Mouse (Mus musculus): ENCODE measurements around the gene Aipl1. TPM values are rescaled to one million over a fixed set of nuclear protein-coding genes. Genes with fewer than 3 reads are reported as not detected.
A peak's percentile ranks its signal among the peaks of the same experiment; 100 is the strongest.
"Not testable (repeated sequence)": the region's sequence is repeated elsewhere in the genome, so short reads cannot be mapped to it uniquely, and the experiment has no call there.

Aipl1 gene
- polyA plus RNA-seq, 1 experiment from 2014 or later: 0.59 TPM

DNA sequence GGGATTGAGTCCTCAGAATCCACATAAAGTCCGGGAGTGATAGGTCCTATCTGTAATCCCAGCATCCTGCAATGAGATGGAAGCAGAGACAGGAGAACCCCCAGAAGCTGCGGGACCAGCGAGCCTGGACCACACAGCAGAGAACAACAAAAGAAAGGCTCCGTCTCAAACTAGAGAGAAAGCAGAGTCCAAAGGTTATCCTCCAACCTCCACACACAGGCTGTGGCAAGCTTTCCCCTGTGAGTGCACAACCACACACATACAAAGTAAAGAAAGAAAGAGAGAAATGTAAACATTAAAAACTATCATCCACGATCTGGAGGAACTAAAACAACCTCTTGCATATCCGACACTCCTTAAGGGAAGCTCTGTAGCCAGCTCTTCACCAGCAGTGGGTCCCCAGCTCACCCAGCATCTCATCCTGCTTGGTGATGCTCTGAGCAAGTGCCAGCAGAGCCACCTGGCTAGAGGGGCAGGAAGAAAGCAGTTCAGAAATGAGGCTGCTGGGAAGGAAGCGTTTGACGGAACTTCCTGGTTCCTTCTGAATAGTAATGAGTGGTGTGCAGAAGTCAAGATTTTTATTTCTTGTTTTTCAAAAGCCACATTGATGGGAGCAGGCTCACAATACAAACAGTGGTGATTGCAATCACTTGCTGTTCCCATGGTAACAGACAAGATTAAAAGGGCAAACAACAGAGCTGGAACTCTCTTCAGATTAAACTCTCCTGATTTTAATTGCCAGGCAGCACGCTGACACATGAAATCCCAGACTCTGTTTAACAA, 26.2 kb downstream of the Aipl1 start:
- H3K9me3 ChIP-seq: no peaks in the 10 kb centered on the region
- H3K36me3 ChIP-seq: no peaks in the 10 kb centered on the region
- H3K4me2 ChIP-seq: peak overlapping the region; percentile 21
- H3K9ac ChIP-seq: no peak overlapping the region
- H3K4me3 ChIP-seq: no peak overlapping the region
- WGBS: 49% methylated on average over 9 of the region's 9 CpGs
- H3K4me1 ChIP-seq: peaks cover 27% of the 10 kb centered on the region
- H3K27ac ChIP-seq: peak overlapping the region; percentile 12; the same call in 1 of the 2 replicates
- ATAC-seq (ENCODE audit: insufficient number of reproducible peaks, insufficient read depth, low FRiP score, low TSS enrichment, low read depth): no peak
- H3K27me3 ChIP-seq: no peaks in the 10 kb centered on the region

DNA sequence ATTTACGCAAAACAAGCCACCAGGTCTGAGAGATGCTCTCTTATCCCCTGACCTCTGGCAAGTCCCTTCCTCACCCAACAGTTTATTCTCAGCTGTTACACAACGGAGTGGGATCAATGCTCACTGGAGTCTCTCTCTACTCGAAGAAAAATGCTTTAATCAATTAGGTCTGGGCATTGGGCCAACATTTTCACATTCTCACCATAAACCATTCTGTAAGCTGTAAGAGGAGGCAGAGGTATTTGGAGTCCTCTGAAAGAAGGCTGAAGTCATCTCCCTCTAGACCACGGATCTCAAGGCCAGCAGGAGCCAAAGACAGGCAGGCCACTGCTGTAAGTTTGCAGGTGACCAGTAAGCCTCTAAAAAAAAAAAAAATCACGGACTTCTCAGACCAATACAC, 26.9 kb downstream of the Aipl1 start:
- 27% methylated on average over 5 of the region's 5 CpGs for WGBS
- Histone ChIP-seq H3K4me2 (no peak overlapping the region), H3K27ac (no peak overlapping the region), H3K36me3 (no peaks in the 10 kb centered on the region), H3K27me3 (no peaks in the 10 kb centered on the region), H3K9me3 (no peaks in the 10 kb centered on the region), H3K4me1 (peaks cover 27% of the 10 kb centered on the region), H3K9ac (no peak overlapping the region), H3K4me3 (no peak overlapping the region)
- ATAC-seq (ENCODE audit: insufficient number of reproducible peaks, insufficient read depth, low FRiP score, low TSS enrichment, low read depth): no peak

- H3K4me2 ChIP-seq: no peak overlapping the region
- no peak for ATAC-seq (ENCODE audit: insufficient number of reproducible peaks, insufficient read depth, low FRiP score, low TSS enrichment, low read depth)
- H3K36me3 ChIP-seq: no peaks in the 10 kb centered on the region
- H3K9ac ChIP-seq: no peak overlapping the region
- no peak overlapping the region for H3K4me3 ChIP-seq
- no peaks in the 10 kb centered on the region for H3K9me3 ChIP-seq
- H3K27ac ChIP-seq: no peak overlapping the region
- peaks cover 12% of the 10 kb centered on the region for H3K4me1 ChIP-seq
- WGBS: 87% methylated on average over 6 of the region's 6 CpGs
- no peaks in the 10 kb centered on the region for H3K27me3 ChIP-seq
Observed at GRCm38 (mm10) chr11:72005547-72005946, 31.8 kb downstream of the Aipl1 start.

DNA sequence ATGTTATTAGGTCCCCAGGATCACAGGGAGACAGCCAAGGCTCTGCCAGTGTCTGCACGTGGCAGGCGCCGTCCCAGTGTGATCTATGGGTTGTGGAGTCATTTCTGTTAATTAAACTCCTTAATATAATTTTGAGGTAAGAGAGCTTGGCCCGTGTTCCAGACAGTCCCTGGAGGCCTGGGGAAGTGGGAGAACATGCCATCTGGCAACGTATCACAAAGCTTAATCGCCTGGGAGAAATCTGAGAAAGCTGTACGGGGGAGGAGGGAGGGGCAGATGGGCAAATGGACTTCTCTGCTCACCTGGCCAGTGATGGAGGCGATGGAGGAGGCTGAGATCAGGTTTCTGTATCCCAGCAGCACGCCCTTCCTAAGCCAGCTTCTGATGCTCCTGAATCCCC, 34.1 kb downstream of the Aipl1 start:
- ATAC-seq (ENCODE audit: insufficient number of reproducible peaks, insufficient read depth, low FRiP score, low TSS enrichment, low read depth): no peak

GRCm38 (mm10) chr11:72002138-72002853, 35.0 kb downstream of the Aipl1 start:
- WGBS: 46% methylated on average over 13 of the region's 13 CpGs
- Histone ChIP-seq H3K4me3 (no peak overlapping the region), H3K9me3 (no peaks in the 10 kb centered on the region), H3K4me2 (no peak overlapping the region), H3K4me1 (peaks cover 7% of the 10 kb centered on the region; the same call in 1 of the 2 replicates), H3K27ac (no peak overlapping the region), H3K27me3 (peaks cover under 1% of the 10 kb centered on the region; the same call in 1 of the 2 replicates), H3K9ac (no peak overlapping the region), H3K36me3 (no peaks in the 10 kb centered on the region)
- ATAC-seq (ENCODE audit: insufficient number of reproducible peaks, insufficient read depth, low FRiP score, low TSS enrichment, low read depth): no peak

More for the DNA sequence above, 34.1 kb downstream of the Aipl1 start:
- Histone ChIP-seq H3K27ac (no peak overlapping the region), H3K4me3 (no peak overlapping the region), H3K4me2 (no peak overlapping the region), H3K9me3 (no peaks in the 10 kb centered on the region), H3K27me3 (no peaks in the 10 kb centered on the region), H3K4me1 (peaks cover 7% of the 10 kb centered on the region; the same call in 1 of the 2 replicates), H3K36me3 (no peaks in the 10 kb centered on the region), H3K9ac (no peak overlapping the region)
- 31% methylated on average over 9 of the region's 9 CpGs for WGBS

DNA sequence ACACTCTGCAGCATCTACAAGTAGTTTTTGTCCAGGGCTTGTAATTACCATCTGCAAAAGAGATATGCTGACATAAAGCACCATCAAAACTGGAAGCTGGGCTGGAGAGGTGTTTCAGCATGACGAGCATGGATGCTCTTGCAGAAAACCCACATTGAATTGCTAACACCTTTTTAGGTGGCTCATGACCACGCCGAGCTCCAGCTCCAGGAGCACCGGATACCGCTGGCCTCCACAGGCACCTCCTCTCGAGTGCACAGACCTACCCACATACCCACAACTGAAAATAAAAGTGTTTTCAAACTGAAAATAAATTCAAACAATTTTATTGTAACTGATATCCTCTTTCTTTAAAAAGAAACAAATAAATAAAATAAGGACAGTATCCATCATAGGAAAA, 37.1 kb downstream of the Aipl1 start:
- H3K27me3 ChIP-seq: peaks cover 7% of the 10 kb centered on the region; the same call in 1 of the 2 replicates
- peaks cover 23% of the 10 kb centered on the region for H3K4me1 ChIP-seq
- no peaks in the 10 kb centered on the region for H3K36me3 ChIP-seq
- WGBS: 89% methylated on average over 6 of the region's 6 CpGs
- ATAC-seq (ENCODE audit: insufficient number of reproducible peaks, insufficient read depth, low FRiP score, low TSS enrichment, low read depth): no peak
- H3K4me3 ChIP-seq: no peak overlapping the region
- no peaks in the 10 kb centered on the region; the same call in 1 of the 2 replicates for H3K9me3 ChIP-seq
- no peak overlapping the region for H3K4me2 ChIP-seq
- H3K9ac ChIP-seq: no peak overlapping the region
- no peak overlapping the region for H3K27ac ChIP-seq

DNA sequence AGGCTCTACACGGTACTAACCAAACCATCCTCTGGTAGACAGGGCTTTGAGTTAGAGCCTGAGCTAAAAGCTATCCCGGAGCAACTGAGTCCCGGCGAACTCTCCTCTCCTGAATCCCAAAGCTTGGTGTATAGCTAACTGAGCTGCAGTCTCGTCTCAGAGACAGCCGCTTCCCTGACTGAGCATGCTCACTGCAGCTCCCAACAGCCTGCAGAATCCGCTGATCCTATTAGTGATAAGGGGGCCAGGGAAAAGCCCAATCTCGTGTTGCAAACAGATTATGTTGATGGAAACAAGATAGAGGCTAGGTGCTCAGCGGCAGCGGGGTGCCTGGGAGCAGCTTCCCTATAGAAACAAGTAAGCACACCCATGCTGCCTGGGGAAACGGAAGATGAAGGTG, 40.5 kb downstream of the Aipl1 start:
- no peak overlapping the region for H3K4me3 ChIP-seq
- H3K27ac ChIP-seq: no peak overlapping the region
- no peak for ATAC-seq (ENCODE audit: insufficient number of reproducible peaks, insufficient read depth, low FRiP score, low TSS enrichment, low read depth)
- no peaks in the 10 kb centered on the region; the same call in 1 of the 2 replicates for H3K9me3 ChIP-seq
- peaks cover 7% of the 10 kb centered on the region; the same call in 1 of the 2 replicates for H3K27me3 ChIP-seq
- H3K4me1 ChIP-seq: peaks cover 16% of the 10 kb centered on the region
- H3K36me3 ChIP-seq: no peaks in the 10 kb centered on the region
- H3K9ac ChIP-seq: no peak overlapping the region
- WGBS: 19% methylated on average over 11 of the region's 11 CpGs
- peak overlapping the region; percentile 30 for H3K4me2 ChIP-seq

GRCm38 (mm10) chr11:71995968-71996511, 41.3 kb downstream of the Aipl1 start:
- Histone ChIP-seq H3K27ac (peak overlapping the region; percentile 48; the same call in 1 of the 2 replicates), H3K9me3 (no peaks in the 10 kb centered on the region; the same call in 1 of the 2 replicates), H3K4me2 (peak overlapping the region; percentile 50), H3K4me1 (peaks cover 16% of the 10 kb centered on the region), H3K9ac (peak overlapping the region; percentile 23; the same call in 1 of the 2 replicates), H3K27me3 (peaks cover 7% of the 10 kb centered on the region; the same call in 1 of the 2 replicates), H3K4me3 (0 out of 2 replicates have a peak overlapping the region, but pooled peaks have one; percentile 9), H3K36me3 (no peaks in the 10 kb centered on the region)
- ATAC-seq (ENCODE audit: insufficient number of reproducible peaks, insufficient read depth, low FRiP score, low TSS enrichment, low read depth): peak; percentile 69
- 12% methylated on average over 9 of the region's 9 CpGs for WGBS

DNA sequence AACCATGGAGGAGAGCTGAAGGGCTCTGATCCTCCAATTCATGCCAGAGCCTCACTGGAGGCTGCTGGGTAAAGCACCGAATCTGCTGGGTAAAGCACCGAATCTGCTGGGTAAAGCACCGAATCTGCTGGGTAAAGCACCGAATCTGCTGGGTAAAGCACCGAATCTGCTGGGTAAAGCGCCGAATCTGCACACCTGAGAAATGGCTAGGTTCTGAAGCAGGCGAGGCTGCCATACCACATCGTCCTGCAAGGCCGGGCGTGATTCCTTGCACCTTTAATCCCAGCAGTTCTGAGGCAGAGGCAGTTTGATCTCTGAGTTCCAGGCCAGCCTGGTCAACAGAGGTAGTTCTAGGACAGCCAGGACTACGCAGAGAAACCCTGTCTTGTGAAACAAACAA, 44.9 kb downstream of the Aipl1 start:
- Histone ChIP-seq H3K4me2 (no peak overlapping the region), H3K36me3 (no peaks in the 10 kb centered on the region), H3K9me3 (no peaks in the 10 kb centered on the region; the same call in 1 of the 2 replicates), H3K4me1 (peaks cover 16% of the 10 kb centered on the region), H3K27me3 (peaks cover 7% of the 10 kb centered on the region; the same call in 1 of the 2 replicates), H3K27ac (no peak overlapping the region), H3K4me3 (no peak overlapping the region), H3K9ac (no peak overlapping the region)
- 86% methylated on average over 12 of the region's 12 CpGs for WGBS
- no peak for ATAC-seq (ENCODE audit: insufficient number of reproducible peaks, insufficient read depth, low FRiP score, low TSS enrichment, low read depth)

DNA sequence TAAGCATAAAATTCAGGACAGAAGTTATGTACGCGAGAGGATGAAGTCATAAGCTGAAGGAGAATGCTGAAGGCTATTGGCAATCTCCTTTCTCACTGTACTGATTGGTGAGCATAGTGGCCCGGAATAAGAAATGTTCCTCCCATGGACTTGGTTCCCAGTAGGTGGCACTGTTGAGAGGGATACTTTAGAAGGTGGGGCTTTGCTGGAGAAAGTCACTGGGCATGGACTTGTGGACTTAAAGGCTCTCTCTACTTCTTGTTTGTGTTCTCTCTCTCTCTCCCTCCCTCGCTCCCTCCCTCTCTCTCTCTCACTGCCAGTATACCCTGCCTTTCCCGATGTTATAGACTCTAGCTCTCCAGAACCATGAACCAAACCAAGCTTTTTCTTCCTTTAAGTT, 45.8 kb downstream of the Aipl1 start:
- Histone ChIP-seq H3K4me1 (peaks cover 11% of the 10 kb centered on the region), H3K4me2 (no peak overlapping the region), H3K4me3 (no peak overlapping the region), H3K9ac (no peak overlapping the region), H3K36me3 (no peaks in the 10 kb centered on the region), H3K27me3 (no peaks in the 10 kb centered on the region), H3K9me3 (no peaks in the 10 kb centered on the region; the same call in 1 of the 2 replicates), H3K27ac (no peak overlapping the region)
- no peak for ATAC-seq (ENCODE audit: insufficient number of reproducible peaks, insufficient read depth, low FRiP score, low TSS enrichment, low read depth)
- 28% methylated on average over 5 of the region's 5 CpGs for WGBS

GRCm38 (mm10) chr11:71989407-71989806, 47.9 kb downstream of the Aipl1 start:
- H3K9ac ChIP-seq; H3K27me3 ChIP-seq; H3K9me3 ChIP-seq; H3K36me3 ChIP-seq; ATAC-seq (ENCODE audit: insufficient number of reproducible peaks, insufficient read depth, low FRiP score, low TSS enrichment, low read depth); H3K4me2 ChIP-seq; H3K27ac ChIP-seq; H3K4me3 ChIP-seq: not testable (repeated sequence)
- 56% methylated on average over 5 of the region's 5 CpGs for WGBS
- peaks cover 18% of the 10 kb centered on the region for H3K4me1 ChIP-seq
